Mouse (Mus musculus) liver, embryonic 15.5 days (tissue): Measurements from ENCODE around the gene Safb2. TPM values are rescaled to one million over a fixed set of nuclear protein-coding genes. Genes with fewer than 3 reads are reported as not detected.
"Not testable (repeated sequence)": the region's sequence is repeated elsewhere in the genome, so short reads cannot be mapped to it uniquely, and the experiment has no call there.

ENCODE experiments used
- ATAC-seq: fragments of 200-750 bp; cut with Nextera tagmentation; 2 replicates; pipeline ENCODE4 v1.8.0; 2017; ENCODE audit warnings: moderate number of reproducible peaks, mild to moderate bottlenecking, moderate library complexity; ENCODE audit not compliant: insufficient read depth
- H3K27ac ChIP-seq: fragments of 300-500 bp; sonication (generic); replicated peaks from 2 replicates; pipeline ENCODE4 v1.5.1; 2015; ENCODE audit warnings: mild to moderate bottlenecking, inconsistent platforms
- H3K27me3 ChIP-seq: fragments of 300-500 bp; sonication (generic); 2 replicates; pipeline ENCODE4 v1.6.1; 2015; ENCODE audit warnings: mild to moderate bottlenecking, inconsistent platforms
- H3K36me3 ChIP-seq: fragments of 300-500 bp; sonication (generic); replicated peaks from 2 replicates; pipeline ENCODE4 v1.6.1; 2015; ENCODE audit warnings: moderate library complexity, mild to moderate bottlenecking, inconsistent platforms
- H3K4me1 ChIP-seq: fragments of 300-500 bp; sonication (generic); replicated peaks from 2 replicates; pipeline ENCODE4 v1.6.1; 2015; ENCODE audit warnings: inconsistent platforms
- H3K4me2 ChIP-seq: fragments of 300-500 bp; sonication (generic); 2 replicates; pipeline ENCODE4 v1.6.1; 2015; ENCODE audit warnings: moderate library complexity, mild to moderate bottlenecking, inconsistent platforms
- H3K4me3 ChIP-seq: fragments of 300-500 bp; sonication (generic); replicated peaks from 2 replicates; pipeline ENCODE4 v1.5.1; 2015; ENCODE audit warnings: mild to moderate bottlenecking, inconsistent platforms
- H3K9ac ChIP-seq: fragments of 300-500 bp; sonication (generic); 2 replicates; pipeline ENCODE4 v1.6.1; 2015; ENCODE audit warnings: moderate library complexity, mild to moderate bottlenecking, inconsistent platforms
- H3K9me3 ChIP-seq: fragments of 300-500 bp; sonication (generic); replicated peaks from 2 replicates; pipeline ENCODE4 v1.6.1; 2016; ENCODE audit warnings: inconsistent platforms
- WGBS: fragments of 180-500 bp; shearing (Covaris S2); methylation state at CpG from one replicate; pipeline ENCODE4 v1.1.7; 2015; ENCODE audit warnings: mixed read lengths; ENCODE audit not compliant: insufficient replicate concordance; 5-methylcytosine and 5-hydroxymethylcytosine counted together
- polyA plus RNA-seq: library from polyadenylated mRNA; unstranded; fragments of >200 nt; fragmentation: Nextera tagmentation; extraction: Ambion mirVana; gene quantifications from 2 replicates; pipeline ENCODE4 v1.2.1, GENCODE M21; 2015

Gene Safb2
- polyA plus RNA-seq, 1 experiment from 2014 or later: 31.2 TPM

DNA sequence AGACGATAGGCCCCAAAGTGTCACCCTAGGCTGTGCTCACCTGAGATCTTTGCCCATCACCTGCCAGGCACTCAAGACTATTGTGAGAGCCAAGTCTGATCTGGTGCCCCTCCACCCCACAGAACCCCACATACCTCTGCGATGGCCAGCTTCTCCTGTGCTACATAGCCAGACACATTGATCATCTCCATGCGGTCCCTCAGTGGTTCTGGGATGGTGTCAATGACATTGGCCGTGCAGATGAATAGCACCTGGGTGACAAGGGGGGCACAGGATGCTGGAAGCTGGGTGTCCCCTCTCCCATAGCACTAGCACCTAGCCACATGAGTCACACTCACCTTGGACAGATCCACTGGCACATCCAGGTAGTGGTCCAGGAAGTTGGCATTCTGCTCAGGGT is 31.4 kb upstream of the Safb2 start:
- ATAC-seq: no peak
- WGBS: 75% methylated on average over 4 of the region's 4 CpGs
- Histone ChIP-seq H3K36me3 (peaks cover 66% of the 10 kb centered on the region), H3K9me3 (no peaks in the 10 kb centered on the region), H3K4me3 (no peak overlapping the region), H3K27ac (no peak overlapping the region), H3K4me2 (no peak overlapping the region), H3K27me3 (no peaks in the 10 kb centered on the region), H3K9ac (no peak overlapping the region), H3K4me1 (peaks cover 50% of the 10 kb centered on the region)

DNA sequence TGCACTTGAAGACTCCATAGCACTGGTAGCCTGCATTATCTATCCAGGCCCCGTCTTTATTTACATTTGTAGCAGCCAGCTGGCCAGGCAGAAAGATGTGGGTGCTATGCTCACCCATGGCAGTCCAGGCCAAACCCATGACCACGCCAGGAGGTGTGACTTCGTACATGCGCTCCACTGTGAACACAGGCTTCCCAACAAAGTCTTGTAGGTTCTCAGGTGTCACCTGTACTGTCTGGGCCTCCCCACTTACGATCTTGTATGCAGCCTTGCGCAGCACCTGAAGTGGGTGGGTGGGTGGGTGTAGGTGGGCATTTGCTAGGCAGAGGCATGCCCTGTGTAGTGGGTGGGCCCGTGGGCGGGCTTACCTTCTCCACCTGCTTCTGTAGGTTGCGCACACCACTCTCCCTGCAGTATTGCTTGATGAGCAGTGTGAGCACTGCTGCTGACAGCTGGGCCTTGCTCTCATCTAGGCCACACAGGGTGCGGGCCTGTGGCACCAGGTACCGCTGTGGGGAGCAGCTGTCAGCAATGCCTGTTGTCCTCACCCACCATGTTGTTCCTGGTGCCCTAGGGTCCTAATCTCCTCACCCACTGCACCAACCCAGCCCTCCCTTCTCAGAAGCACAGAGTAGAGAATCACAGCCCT is 30.9 kb upstream of the Safb2 start:
- H3K4me1 ChIP-seq: peaks cover 56% of the 10 kb centered on the region
- H3K27ac ChIP-seq: no peak overlapping the region
- WGBS: 71% methylated on average over 11 of the region's 11 CpGs
- H3K27me3 ChIP-seq: no peaks in the 10 kb centered on the region
- peaks cover 61% of the 10 kb centered on the region for H3K36me3 ChIP-seq
- no peak for ATAC-seq
- peak overlapping the region; percentile 75 for H3K4me2 ChIP-seq
- H3K4me3 ChIP-seq: peak overlapping the region; percentile 69
- peak overlapping the region; percentile 66; the same call in 1 of the 2 replicates for H3K9ac ChIP-seq
- H3K9me3 ChIP-seq: no peaks in the 10 kb centered on the region

GRCm38 (mm10) chr17:56614391-56615135 is 30.2 kb upstream of the Safb2 start:
- H3K4me2 ChIP-seq: peak overlapping the region; percentile 75
- peaks cover 54% of the 10 kb centered on the region for H3K36me3 ChIP-seq
- no peak for ATAC-seq
- no peaks in the 10 kb centered on the region for H3K9me3 ChIP-seq
- H3K27me3 ChIP-seq: no peaks in the 10 kb centered on the region
- H3K27ac ChIP-seq: peak overlapping the region; percentile 86
- peaks cover 60% of the 10 kb centered on the region for H3K4me1 ChIP-seq
- WGBS: 14% methylated on average over 14 of the region's 14 CpGs
- peak overlapping the region; percentile 66 for H3K9ac ChIP-seq
- peak overlapping the region; percentile 69 for H3K4me3 ChIP-seq

- not testable (repeated sequence) for H3K9me3 ChIP-seq, ATAC-seq, H3K27me3 ChIP-seq
- H3K4me1 ChIP-seq: peaks cover 64% of the 10 kb centered on the region
- WGBS: under 1% methylated on average over 26 of the region's 26 CpGs
- peak overlapping the region; percentile 86 for H3K27ac ChIP-seq
- peaks cover 47% of the 10 kb centered on the region for H3K36me3 ChIP-seq
- H3K4me2 ChIP-seq: peak overlapping the region; percentile 75
- peak overlapping the region; percentile 69 for H3K4me3 ChIP-seq
- peak overlapping the region; percentile 66 for H3K9ac ChIP-seq
These were observed 29.5 kb upstream of the Safb2 start for GRCm38 (mm10) chr17:56613893-56614292.

DNA sequence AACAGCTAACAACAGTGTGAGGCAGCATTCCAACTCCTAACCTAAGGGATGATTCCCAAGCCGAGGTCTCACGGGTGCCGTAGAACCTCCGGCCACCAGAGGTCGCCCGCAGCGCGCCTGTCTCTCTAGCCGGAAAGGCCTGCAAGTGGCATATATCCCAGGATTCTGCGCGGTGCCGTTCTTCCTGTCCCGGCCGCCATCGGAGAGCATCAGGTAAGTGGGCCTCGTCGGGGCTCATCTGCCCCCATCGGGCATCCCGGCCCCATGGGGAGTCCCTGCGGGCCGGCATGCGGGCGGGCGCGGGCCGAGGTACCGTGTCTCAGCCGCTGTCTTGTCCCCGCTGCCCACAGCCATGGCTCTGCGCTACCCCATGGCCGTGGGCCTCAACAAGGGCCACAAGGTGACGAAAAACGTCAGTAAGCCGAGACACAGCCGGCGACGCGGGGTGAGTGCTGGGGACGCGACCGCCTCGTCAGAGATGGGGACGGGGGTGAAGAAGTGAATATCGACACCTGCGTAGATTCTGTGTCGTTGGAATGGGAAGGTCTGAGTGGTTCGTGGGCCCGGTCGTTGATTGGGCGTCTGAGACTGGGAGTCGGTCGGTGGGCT is 29.0 kb upstream of the Safb2 start, which contains the start of gene Rpl36:
TSS of gene Rpl36 (plus strand) at position 181 of the 609 bp plus-strand sequence.
- Histone ChIP-seq H3K36me3 (peaks cover 41% of the 10 kb centered on the region), H3K27me3 (no peaks in the 10 kb centered on the region), H3K27ac (peak within 1 kb of the TSS; percentile 86), H3K9me3 (no peaks in the 10 kb centered on the region), H3K4me3 (peak within 1 kb of the TSS; percentile 69), H3K4me1 (peaks cover 69% of the 10 kb centered on the region), H3K4me2 (peak within 1 kb of the TSS; percentile 75), H3K9ac (peak within 1 kb of the TSS; percentile 66)
- ATAC-seq: peak; percentile 35
- under 1% methylated on average over 52 of the region's 52 CpGs for WGBS

- Histone ChIP-seq H3K4me3 (peak overlapping the region; percentile 41), H3K4me2 (peak overlapping the region; percentile 59), H3K27ac (peak overlapping the region; percentile 86), H3K4me1 (peaks cover 77% of the 10 kb centered on the region), H3K9ac (peak overlapping the region; percentile 40; the same call in 1 of the 2 replicates), H3K36me3 (peaks cover 39% of the 10 kb centered on the region)
- not testable (repeated sequence) for H3K27me3 ChIP-seq, H3K9me3 ChIP-seq, ATAC-seq
- 58% methylated on average over 10 of the region's 10 CpGs for WGBS
These were observed 28.2 kb upstream of the Safb2 start for GRCm38 (mm10) chr17:56612565-56612939.

- Histone ChIP-seq H3K4me3 (peak overlapping the region; percentile 41), H3K4me2 (peak overlapping the region; percentile 59), H3K9me3 (no peaks in the 10 kb centered on the region), H3K4me1 (peaks cover 79% of the 10 kb centered on the region), H3K36me3 (peaks cover 38% of the 10 kb centered on the region), H3K9ac (peak overlapping the region; percentile 40; the same call in 1 of the 2 replicates), H3K27ac (peak overlapping the region; percentile 86), H3K27me3 (no peaks in the 10 kb centered on the region)
- peak; percentile 10 for ATAC-seq
- 8% methylated on average over 14 of the region's 14 CpGs for WGBS
These were observed 27.6 kb upstream of the Safb2 start for GRCm38 (mm10) chr17:56611861-56612564.

DNA sequence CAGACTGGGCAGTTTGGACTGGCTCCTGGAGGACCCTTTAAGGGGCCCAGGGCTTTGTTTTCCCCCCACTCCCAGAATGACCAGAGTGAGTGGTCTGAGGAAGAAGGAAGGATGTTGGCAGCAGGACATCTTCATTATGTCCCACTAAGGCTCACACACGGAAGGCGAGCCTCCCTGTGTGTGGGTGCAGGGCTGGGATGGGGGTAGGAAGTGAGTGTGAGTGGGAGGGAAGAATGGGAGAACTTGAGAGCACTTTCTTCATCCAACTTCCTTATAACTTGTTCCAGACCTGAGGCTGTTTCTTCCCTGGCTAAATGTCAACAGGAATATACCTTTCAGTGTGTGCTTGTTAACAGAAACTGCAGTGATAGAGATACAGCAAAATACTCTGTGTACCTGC is 26.9 kb upstream of the Safb2 start:
- no peak overlapping the region for H3K9ac ChIP-seq
- H3K4me3 ChIP-seq: peak overlapping the region; percentile 41; the same call in 1 of the 2 replicates
- no peaks in the 10 kb centered on the region for H3K9me3 ChIP-seq
- H3K4me1 ChIP-seq: peaks cover 74% of the 10 kb centered on the region
- peak overlapping the region; percentile 86 for H3K27ac ChIP-seq
- 79% methylated on average over 2 of the region's 2 CpGs for WGBS
- peak overlapping the region; percentile 59 for H3K4me2 ChIP-seq
- no peak for ATAC-seq
- peaks cover 38% of the 10 kb centered on the region for H3K36me3 ChIP-seq
- H3K27me3 ChIP-seq: no peaks in the 10 kb centered on the region

DNA sequence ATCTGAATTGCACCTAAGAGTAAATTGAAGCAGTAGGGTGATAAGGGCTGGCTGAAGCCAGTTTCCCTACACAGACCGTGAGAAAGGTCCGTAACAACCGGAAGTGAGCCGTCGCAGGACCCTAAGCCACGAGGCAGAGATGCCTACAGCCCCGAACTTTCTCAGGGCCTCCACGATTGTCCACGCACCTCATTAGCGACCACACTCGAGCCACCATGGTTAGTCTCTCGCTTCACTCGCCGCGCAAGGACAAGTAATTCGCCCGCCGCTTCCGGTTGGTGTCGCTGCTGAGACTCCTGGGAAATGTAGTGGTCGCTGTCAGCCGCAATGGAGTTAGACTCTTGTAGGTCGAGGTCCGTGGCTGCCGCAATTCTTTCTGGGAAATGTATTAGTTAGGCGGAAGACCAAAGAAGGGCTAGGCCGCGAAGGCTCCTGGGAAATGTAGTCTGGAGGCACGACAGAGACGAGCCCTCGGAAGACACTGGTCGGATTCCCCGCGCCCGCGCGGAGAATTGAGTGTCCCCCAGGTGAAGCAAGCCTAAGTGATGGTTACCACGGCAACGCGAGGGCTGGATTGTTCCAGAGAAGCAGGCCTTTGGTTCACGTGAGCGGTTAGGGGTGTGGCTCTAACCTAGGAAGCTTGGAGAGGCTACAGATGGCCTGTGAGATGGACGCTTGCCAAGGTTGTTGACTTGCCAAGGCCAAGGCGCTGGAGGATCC is 25.2 kb upstream of the Safb2 start, which contains the start of gene 2410015M20Rik:
TSS of gene 2410015M20Rik (minus strand) at position 320 of the 720 bp plus-strand sequence.
- no peaks in the 10 kb centered on the region for H3K27me3 ChIP-seq
- H3K9ac ChIP-seq: peak within 1 kb of the TSS; percentile 69
- WGBS: under 1% methylated on average over 44 of the region's 44 CpGs
- peaks cover 61% of the 10 kb centered on the region for H3K4me1 ChIP-seq
- H3K36me3 ChIP-seq: peaks cover 38% of the 10 kb centered on the region
- peak within 1 kb of the TSS; percentile 74 for H3K4me2 ChIP-seq
- peak; percentile 82 for ATAC-seq
- H3K27ac ChIP-seq: peak within 1 kb of the TSS; percentile 85
- no peaks in the 10 kb centered on the region for H3K9me3 ChIP-seq
- peak within 1 kb of the TSS; percentile 66 for H3K4me3 ChIP-seq

GRCm38 (mm10) chr17:56608699-56609098 is 24.3 kb upstream of the Safb2 start:
- 26% methylated on average over 5 of the region's 5 CpGs for WGBS
- no peaks in the 10 kb centered on the region for H3K9me3 ChIP-seq
- no peak for ATAC-seq
- peaks cover 52% of the 10 kb centered on the region for H3K4me1 ChIP-seq
- H3K27ac ChIP-seq: peak overlapping the region; percentile 85
- peak overlapping the region; percentile 69 for H3K9ac ChIP-seq
- peak overlapping the region; percentile 66 for H3K4me3 ChIP-seq
- H3K27me3 ChIP-seq: no peaks in the 10 kb centered on the region
- H3K4me2 ChIP-seq: peak overlapping the region; percentile 74
- peaks cover 43% of the 10 kb centered on the region for H3K36me3 ChIP-seq
